Mouse (Mus musculus) natural killer cell, adult 2 months (primary cell): ENCODE data around the gene Cdk6.
"Not testable (repeated sequence)": the region's sequence is repeated elsewhere in the genome, so short reads cannot be mapped to it uniquely, and the experiment has no call there.

ENCODE experiments used
- DNase-seq, 2 experiments: peaks; one replicate each; pipeline ENCODE4 v3.0.0; 2022; ENCODE audit warnings: low spot score in 2 of 2

Cdk6 gene

GRCm38 (mm10) chr5:3420832-3421228 lies 79.5 kb downstream of the Cdk6 start:
- peak; percentile 16 to 24 for DNase-seq

DNA sequence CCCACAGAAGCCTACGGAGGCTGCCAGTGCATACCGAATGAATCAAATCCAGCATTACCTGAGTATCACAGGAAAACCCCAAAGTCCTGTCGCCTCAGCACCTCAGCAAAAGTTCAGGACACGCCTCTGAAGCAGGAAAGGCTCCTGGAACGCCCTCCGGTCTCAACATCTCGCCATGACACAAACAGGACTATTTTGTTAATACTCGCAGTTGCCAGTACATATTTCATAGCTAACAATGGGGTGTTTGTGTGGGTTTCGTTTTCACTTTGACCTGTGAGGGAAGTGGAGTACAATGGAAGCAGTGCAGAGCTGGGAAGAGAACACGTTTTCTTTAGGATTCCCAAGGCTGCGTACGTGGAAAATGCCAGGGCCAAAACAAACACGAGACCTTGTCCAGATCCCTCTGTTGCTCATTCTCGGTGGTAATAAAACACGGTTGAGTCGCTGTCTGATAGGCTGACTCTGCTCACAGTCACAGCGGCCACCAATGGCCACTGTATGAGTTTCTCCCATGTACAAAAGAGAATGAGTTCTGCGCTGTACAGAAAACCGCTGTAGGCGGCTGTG lies 91.9 kb downstream of the Cdk6 start:
- peak; percentile 1 to 11 for DNase-seq

DNA sequence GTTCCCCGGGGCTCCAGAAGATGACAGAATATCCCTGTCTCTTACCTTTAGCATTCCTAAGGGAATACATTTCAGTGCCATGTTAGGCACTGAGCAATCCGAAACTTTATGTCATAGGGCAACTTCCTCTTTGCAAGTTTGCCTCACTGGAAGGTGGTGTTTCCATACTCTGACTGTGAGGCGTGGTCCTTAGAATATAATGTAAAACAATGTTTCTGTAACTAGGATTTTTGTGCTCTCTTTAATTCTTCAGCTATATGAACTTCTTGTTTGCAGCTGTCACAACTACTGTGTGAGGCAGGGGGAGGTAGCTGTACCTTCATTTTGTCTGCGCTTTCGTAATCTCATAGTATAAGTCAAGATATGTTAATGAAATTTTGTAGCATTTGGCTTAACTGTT lies 92.8 kb downstream of the Cdk6 start:
- DNase-seq: not testable (repeated sequence)

- not testable (repeated sequence) for DNase-seq
Measured at GRCm38 (mm10) chr5:3438453-3439003, 97.2 kb downstream of the Cdk6 start.

DNA sequence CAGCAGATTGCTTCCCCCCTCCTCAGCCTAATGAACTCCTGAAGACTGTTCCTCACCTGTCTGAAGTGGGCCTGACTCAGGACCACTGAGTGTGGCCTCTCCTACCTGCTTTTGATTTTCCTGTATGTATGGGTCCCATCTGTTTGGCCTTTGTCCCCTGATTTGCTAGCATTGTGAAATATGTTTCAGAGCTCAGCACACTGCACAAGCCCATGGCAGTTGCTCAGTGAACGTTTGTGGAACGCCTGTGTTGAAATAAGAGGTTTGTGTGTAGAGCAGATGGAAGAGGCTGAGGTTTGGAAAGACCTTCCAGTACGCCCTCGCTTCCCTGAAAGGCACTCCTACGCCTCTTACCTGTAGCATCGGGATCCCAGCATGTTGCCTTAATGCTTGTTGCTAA lies 98.1 kb downstream of the Cdk6 start:
- not testable (repeated sequence) for DNase-seq

DNA sequence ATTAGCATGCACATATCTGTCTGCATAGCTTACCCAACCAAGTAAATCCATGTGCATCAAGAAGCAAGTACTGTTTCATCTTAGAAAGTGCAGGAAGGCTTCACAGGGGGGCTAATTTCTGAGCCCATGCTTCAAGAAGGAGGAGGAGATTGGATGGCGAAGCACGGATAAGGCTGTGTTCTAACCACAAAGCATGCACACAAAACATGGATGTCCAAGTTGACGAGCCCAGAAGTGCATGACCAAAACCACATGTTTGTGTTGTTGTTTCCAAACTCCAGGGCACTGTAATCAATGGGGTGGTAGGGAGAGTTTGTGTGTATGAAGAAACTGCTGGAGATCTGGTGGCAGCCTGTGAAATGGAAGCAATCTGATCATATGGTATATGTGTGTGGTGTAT lies 101.2 kb downstream of the Cdk6 start:
- DNase-seq: not testable (repeated sequence)

- not testable (repeated sequence) for DNase-seq
Measured at GRCm38 (mm10) chr5:3451233-3451632, 109.9 kb downstream of the Cdk6 start.

- DNase-seq: not testable (repeated sequence)
Measured at GRCm38 (mm10) chr5:3453946-3454345, 112.7 kb downstream of the Cdk6 start.

GRCm38 (mm10) chr5:3460907-3461306 lies 119.6 kb downstream of the Cdk6 start:
- DNase-seq: peak; percentile 32 to 54

GRCm38 (mm10) chr5:3461401-3461800 lies 120.1 kb downstream of the Cdk6 start:
- no peak for DNase-seq

GRCm38 (mm10) chr5:3462897-3463757 lies 121.8 kb downstream of the Cdk6 start:
- no peak for DNase-seq

DNA sequence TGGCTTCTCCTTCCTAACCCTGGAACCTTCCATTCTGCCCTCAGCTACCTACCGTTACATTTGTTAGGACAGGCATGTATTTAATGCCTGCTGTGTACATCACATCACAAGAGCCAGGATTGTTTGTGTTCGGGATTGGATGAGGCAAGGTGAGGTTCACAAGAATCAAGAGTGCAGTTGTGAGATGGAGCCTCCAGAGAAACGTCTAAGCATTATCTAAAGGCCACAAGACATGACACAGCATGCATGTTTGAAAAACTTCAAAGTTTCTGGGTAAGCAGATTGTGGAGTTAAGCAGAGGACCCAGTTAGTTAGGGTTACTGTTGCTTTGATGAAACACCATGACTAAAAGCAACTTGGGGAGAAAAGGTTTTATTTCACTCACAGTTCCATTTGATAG lies 122.5 kb downstream of the Cdk6 start:
- DNase-seq: no peak

GRCm38 (mm10) chr5:3466069-3466877 lies 125.0 kb downstream of the Cdk6 start:
- DNase-seq: no peak

- DNase-seq: no peak
Measured at GRCm38 (mm10) chr5:3470866-3471265, 129.6 kb downstream of the Cdk6 start.

DNA sequence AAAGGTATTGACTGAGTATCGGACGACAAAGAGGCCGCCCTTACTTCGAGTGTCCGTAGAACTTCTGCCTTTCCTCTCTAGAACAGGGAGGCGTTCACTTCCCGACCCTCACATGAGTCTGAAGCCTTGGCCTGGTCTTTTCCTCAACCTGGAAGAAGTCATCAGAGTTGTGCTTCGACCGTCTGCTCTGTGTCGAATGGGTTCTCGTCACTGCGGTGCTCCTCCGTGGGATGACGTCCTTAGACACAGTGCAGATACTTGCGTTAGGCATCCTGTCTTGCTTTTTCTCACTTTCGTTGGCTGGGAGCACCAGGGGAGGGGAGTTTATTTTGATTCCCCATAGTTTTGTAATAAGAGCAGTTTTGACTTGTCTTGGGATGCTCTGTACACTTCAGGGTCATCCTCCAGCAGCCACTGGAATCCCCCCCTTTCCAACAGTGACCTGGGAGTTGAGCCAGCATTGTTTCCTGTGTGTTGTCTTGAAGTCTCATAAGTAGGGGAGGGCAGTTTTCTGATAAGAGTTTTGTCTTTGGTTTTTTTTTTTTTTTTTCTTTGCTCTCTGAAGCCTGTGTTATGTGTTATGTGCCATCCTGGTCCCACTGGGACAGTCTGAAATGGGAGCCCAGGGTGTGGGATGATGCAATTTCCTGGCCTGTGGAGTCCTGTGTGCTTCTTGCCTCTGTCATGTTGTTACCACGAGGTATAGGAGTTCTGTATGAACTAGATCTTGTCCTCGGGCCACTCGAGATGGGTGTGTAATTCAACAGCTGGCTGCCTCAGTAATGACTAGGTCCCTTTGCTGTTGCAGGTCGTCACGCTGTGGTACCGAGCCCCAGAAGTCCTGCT lies 131.2 kb downstream of the Cdk6 start:
- DNase-seq: no peak

- DNase-seq: no peak
Measured at GRCm38 (mm10) chr5:3477711-3478110, 136.4 kb downstream of the Cdk6 start.

GRCm38 (mm10) chr5:3478216-3478615 lies 136.9 kb downstream of the Cdk6 start:
- no peak for DNase-seq

DNA sequence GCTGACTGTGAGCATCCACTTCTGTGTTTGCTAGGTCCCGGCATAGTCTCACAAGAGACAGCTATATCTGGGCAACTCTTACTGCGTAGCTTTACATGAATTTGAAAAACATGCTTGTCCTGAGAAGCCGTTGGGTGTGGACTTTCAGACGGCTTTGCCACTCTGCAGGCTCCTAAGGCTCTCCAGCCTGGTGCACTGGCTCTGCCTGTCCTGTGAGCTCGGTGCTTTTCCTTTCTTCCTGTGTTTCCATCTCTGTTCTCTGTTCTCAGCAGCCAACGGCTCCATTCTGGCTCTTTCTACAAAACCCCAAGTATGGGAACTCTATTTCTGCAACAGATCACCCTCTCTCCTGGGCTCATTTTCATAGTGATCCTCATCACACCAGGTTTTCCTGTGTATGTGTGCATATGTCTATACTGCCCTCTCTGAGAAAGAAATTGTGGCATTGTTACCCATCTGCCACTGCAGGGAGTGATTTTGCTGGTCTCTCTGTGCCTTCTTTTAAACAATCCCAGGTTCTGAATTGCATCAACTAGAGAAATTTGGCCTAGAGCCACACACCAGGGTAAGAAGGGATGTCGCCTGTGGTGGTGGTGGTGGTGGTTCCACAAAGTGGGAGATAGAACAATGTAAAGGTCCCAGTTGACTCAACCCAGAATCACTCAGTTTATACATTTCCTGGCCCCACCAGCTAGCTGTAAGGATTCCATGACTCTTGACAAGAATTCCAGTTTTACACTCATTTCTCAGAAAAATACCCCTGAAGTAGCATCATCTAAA lies 137.9 kb downstream of the Cdk6 start:
- DNase-seq: no peak

- no peak for DNase-seq
Measured at GRCm38 (mm10) chr5:3480637-3481395, 139.5 kb downstream of the Cdk6 start.

DNA sequence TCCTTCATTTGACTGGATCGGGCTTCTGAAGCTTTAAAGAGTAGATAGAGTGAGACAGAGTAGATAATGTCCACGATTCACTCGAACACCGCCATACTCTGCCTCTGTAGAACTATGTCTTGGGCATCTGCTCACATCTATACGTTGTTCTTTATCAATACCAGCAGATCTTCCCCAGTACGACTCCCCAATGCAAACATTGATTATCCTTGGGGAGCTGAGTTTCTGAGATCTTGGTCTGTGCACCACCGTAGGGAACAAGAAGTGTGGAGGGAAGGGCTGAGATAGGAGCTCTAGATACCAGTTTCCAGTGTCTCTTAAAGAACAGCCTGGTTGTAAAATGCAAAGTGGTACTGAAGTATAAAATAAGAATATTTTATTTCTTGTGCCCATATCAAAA lies 141.2 kb downstream of the Cdk6 start:
- DNase-seq: no peak
